Mouse (Mus musculus) erythroblast, embryonic 14.5 days (primary cell): ENCODE data around the gene Cux2.

Source experiments
- GATA1 ChIP-seq: IDR thresholded peaks from 2 replicates; pipeline ENCODE4 v1.6.1; 2012; ENCODE audit warnings: low read length, inconsistent platforms, mixed read lengths
- TAL1 ChIP-seq: IDR thresholded peaks from 3 replicates; pipeline ENCODE4 v1.6.1; 2012; ENCODE audit warnings: low read length, inconsistent platforms, mixed read lengths

- no peak for TF ChIP-seq TAL1
- no peak for TF ChIP-seq GATA1
Measured at GRCm38 (mm10) chr5:122075736-122076135, 25.8 kb upstream of the Cux2 start.
